ENCODE assay signal across 21 mouse cellular contexts in genomic region chr7:138928456-138928855, GRCm38 (mm10). TPM values are rescaled to one million over a fixed set of nuclear protein-coding genes. Genes with fewer than 3 reads are reported as not detected.
A peak's percentile ranks its signal among the peaks of the same experiment; 100 is the strongest.
DNase-seq lines count a peak whose midpoint lies in the region; ATAC-seq lines count a peak whose summit lies in the region.
"Had no signal": no experiment of that assay in that cellular context is flagged by ENCODE, and none has a peak within 500 bp of the region (broad histone marks: within the 10 kb centered on the region; RNA-seq: fewer than 3 reads in every experiment).

No protein-coding gene starts in this region.

- no peak for ATAC-seq in forebrain, embryonic 11.5 days (replicated peaks; ENCODE audit: low FRiP score)
- ATAC-seq in forebrain, embryonic 13.5 days: no peak
- peak; percentile 38; the same call in 1 of the 2 replicates for ATAC-seq in frontal cortex, adult (ENCODE audit: low TSS enrichment)
- no peak for ATAC-seq in forebrain, embryonic 16.5 days
- ATAC-seq: activated CD4-positive, CD25-positive, alpha-beta regulatory T cell, adult 4 months; intestine, postnatal 0 days had no signal

- no peak overlapping the region for H3K9ac ChIP-seq in forebrain, embryonic 11.5 days (ENCODE audit: low read length)
- H3K9ac ChIP-seq in forebrain, embryonic 13.5 days: no peak overlapping the region
- H3K9ac ChIP-seq in forebrain, embryonic 16.5 days (replicated peaks; ENCODE audit: low read depth, low read length): no peak overlapping the region
- H3K9ac ChIP-seq: hindbrain, embryonic 12.5 days; hindbrain, embryonic 15.5 days had no signal

- 93% methylated on average over 4 of the region's 4 CpGs for WGBS in forebrain, embryonic 11.5 days
- WGBS in forebrain, embryonic 13.5 days: 86% methylated on average over 4 of the region's 4 CpGs
- 55% methylated on average over 4 of the region's 4 CpGs for WGBS in forebrain, embryonic 16.5 days

- H3K27me3 ChIP-seq in forebrain, embryonic 11.5 days (ENCODE audit: control insufficient read depth, insufficient read depth, low read length): no peaks in the 10 kb centered on the region
- H3K27me3 ChIP-seq in forebrain, embryonic 13.5 days: no peaks in the 10 kb centered on the region
- H3K27me3 ChIP-seq in forebrain, embryonic 16.5 days (replicated peaks; ENCODE audit: control insufficient read depth, insufficient read depth, low read length): no peaks in the 10 kb centered on the region
- H3K27me3 ChIP-seq: hindbrain, embryonic 12.5 days; hindbrain, embryonic 15.5 days had no signal

- H3K36me3 ChIP-seq in forebrain, embryonic 11.5 days (ENCODE audit: control insufficient read depth, insufficient read depth, low read length): no peaks in the 10 kb centered on the region
- H3K36me3 ChIP-seq in forebrain, embryonic 13.5 days (ENCODE audit: poor library complexity, severe bottlenecking): no peaks in the 10 kb centered on the region
- no peaks in the 10 kb centered on the region for H3K36me3 ChIP-seq in forebrain, embryonic 16.5 days (ENCODE audit: control insufficient read depth, insufficient read depth)
- H3K36me3 ChIP-seq: hindbrain, embryonic 12.5 days; hindbrain, embryonic 15.5 days had no signal

- no peak overlapping the region for H3K4me3 ChIP-seq in forebrain, embryonic 11.5 days (ENCODE audit: low read depth, low read length)
- H3K4me3 ChIP-seq in forebrain, embryonic 13.5 days: no peak overlapping the region
- H3K4me3 ChIP-seq in forebrain, embryonic 16.5 days (replicated peaks; ENCODE audit: low read length): no peak overlapping the region
- H3K4me3 ChIP-seq: gastrocnemius, adult 2 months; hindbrain, embryonic 12.5 days; hindbrain, embryonic 15.5 days had no signal

- H3K9me3 ChIP-seq in forebrain, embryonic 11.5 days (ENCODE audit: control insufficient read depth, low read length): no peaks in the 10 kb centered on the region
- no peaks in the 10 kb centered on the region for H3K9me3 ChIP-seq in forebrain, embryonic 13.5 days (replicated peaks)
- no peaks in the 10 kb centered on the region for H3K9me3 ChIP-seq in forebrain, embryonic 16.5 days (ENCODE audit: control insufficient read depth, low read length)
- H3K9me3 ChIP-seq: hindbrain, embryonic 12.5 days; hindbrain, embryonic 15.5 days had no signal

- no peak overlapping the region for H3K27ac ChIP-seq in forebrain, embryonic 11.5 days (ENCODE audit: low read depth, low read length)
- H3K27ac ChIP-seq in forebrain, embryonic 13.5 days: no peak overlapping the region
- peak overlapping the region; percentile 56 for H3K27ac ChIP-seq in forebrain, embryonic 16.5 days (ENCODE audit: low read length)
- H3K27ac ChIP-seq: gastrocnemius, adult 2 months; hindbrain, embryonic 12.5 days; hindbrain, embryonic 15.5 days had no signal

- no peaks in the 10 kb centered on the region for H3K4me1 ChIP-seq in forebrain, embryonic 11.5 days (replicated peaks; ENCODE audit: control insufficient read depth, insufficient read depth, low read length)
- H3K4me1 ChIP-seq in forebrain, embryonic 13.5 days: no peaks in the 10 kb centered on the region
- H3K4me1 ChIP-seq in forebrain, embryonic 16.5 days (replicated peaks; ENCODE audit: control insufficient read depth, insufficient read depth, low read length): no peaks in the 10 kb centered on the region
- H3K4me1 ChIP-seq: hindbrain, embryonic 12.5 days; hindbrain, embryonic 15.5 days had no signal

- no peak overlapping the region for H3K4me2 ChIP-seq in forebrain, embryonic 11.5 days (ENCODE audit: low read depth, low read length, severe bottlenecking)
- H3K4me2 ChIP-seq in forebrain, embryonic 13.5 days: no peak overlapping the region
- no peak overlapping the region for H3K4me2 ChIP-seq in forebrain, embryonic 16.5 days (ENCODE audit: low read length)
- H3K4me2 ChIP-seq: heart, embryonic 11.5 days; hindbrain, embryonic 12.5 days; hindbrain, embryonic 15.5 days had no signal

- DNase-seq in forebrain, embryonic 11.5 days (ENCODE audit: low spot score): peak; percentile 6
- DNase-seq in frontal cortex, postnatal 25 days (ENCODE audit: low spot score in 2 of 2): no peak
- no peak for DNase-seq in cerebellum, adult 9-10 months
- no peak for DNase-seq in thymus, postnatal 10 days (ENCODE audit: low spot score in 2 of 2)
- DNase-seq: adrenal gland, postnatal 10 days; adrenal gland, postnatal 36 days; cerebellum, adult 11-12 months; cerebellum, adult 8-10 months; cerebellum, postnatal 14 days; gastrocnemius, adult 2 months; gastrocnemius, postnatal 14 days; heart, adult 11 months had no signal

RNA-seq across cellular contexts. Expression of gene Jakmip3, which starts 12.1 kb away (rescaled TPM):
- 0.55 and 0.83 TPM in 2 replicates for polyA plus RNA-seq in forebrain, embryonic 11.5 days (2014; fragmentation: Nextera tagmentation; extraction: Ambion mirVana)
- 0.41 and 1.0 TPM in 2 replicates for polyA plus RNA-seq in forebrain, embryonic 13.5 days (2015; fragmentation: Nextera tagmentation; extraction: Ambion mirVana)
- polyA plus RNA-seq in forebrain, embryonic 16.5 days (2015; fragmentation: Nextera tagmentation; extraction: Ambion mirVana): 8.4 and 10.6 TPM in 2 replicates
- polyA plus RNA-seq: activated CD4-positive, CD25-positive, alpha-beta regulatory T cell, adult 4 months; heart, postnatal 0 days had no signal

RNA-seq across cellular contexts. Expression of gene Bnip3, which starts 19.1 kb away (rescaled TPM):
- polyA plus RNA-seq in forebrain, embryonic 11.5 days (2014; fragmentation: Nextera tagmentation; extraction: Ambion mirVana): 85.4 and 96.4 TPM in 2 replicates
- 58.1 and 61.1 TPM in 2 replicates for polyA plus RNA-seq in forebrain, embryonic 13.5 days (2015; fragmentation: Nextera tagmentation; extraction: Ambion mirVana)
- polyA plus RNA-seq in forebrain, embryonic 16.5 days (2015; fragmentation: Nextera tagmentation; extraction: Ambion mirVana): 88.9 and 97.8 TPM in 2 replicates
